Mouse (Mus musculus): Measurements from ENCODE around the gene Krt34. TPM values are rescaled to one million over a fixed set of nuclear protein-coding genes. Genes with fewer than 3 reads are reported as not detected.

Krt34 gene
- not detected in 2 replicates for total RNA-seq (2012; rRNA removed)

DNA sequence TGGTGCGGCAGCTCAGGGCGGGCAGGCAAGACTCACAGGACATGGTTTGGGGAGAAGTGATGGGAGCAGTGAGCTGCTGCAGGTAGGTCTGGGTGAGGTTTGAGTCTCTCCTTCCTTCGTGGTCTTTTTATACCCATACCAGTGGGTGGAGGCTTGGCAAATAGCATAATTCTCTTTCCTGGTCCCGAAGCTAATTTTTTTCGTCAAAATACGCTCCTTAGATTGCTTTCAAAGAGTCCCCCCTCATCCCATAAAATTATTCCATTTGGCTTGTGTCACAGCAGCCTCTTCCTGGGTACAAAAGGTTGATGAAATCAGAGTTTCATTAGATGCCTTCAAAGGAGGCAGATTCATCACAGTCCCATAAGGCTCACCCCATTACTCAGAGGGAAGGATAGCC, at the start of gene Krt34:
Gene Krt34 (minus strand): TSS at position 101 of the 400 bp plus-strand sequence.
- TF ChIP-seq ZNF384 (IDR thresholded peaks at IDR 0.05; ENCODE audit: low read depth, low read length) (no peak), HCFC1 (IDR thresholded peaks at IDR 0.05; ENCODE audit: borderline replicate concordance, insufficient read depth, low read length) (no peak)
- no peaks in the 10 kb centered on the region for H3K9me3 ChIP-seq (ENCODE audit: control insufficient read depth, insufficient read depth, low read depth, low read length)
- no peak for DNase-seq (ENCODE audit: low read depth, low spot score)
- no peaks in the 10 kb centered on the region for H3K4me1 ChIP-seq (ENCODE audit: control insufficient read depth in 2 of 2, insufficient read depth in 2 of 2, low read length in 2 of 2, poor library complexity in 1 of 2)
- no peaks in the 10 kb centered on the region for H3K36me3 ChIP-seq (ENCODE audit: control insufficient read depth, insufficient read depth, low read length, poor library complexity, severe bottlenecking)
- no peak within 1 kb of the TSS for H3K9ac ChIP-seq (ENCODE audit: insufficient read depth, low read depth, low read length, poor library complexity, severe bottlenecking)
- in situ Hi-C loops (cut with MboI; ENCODE audit: low sequenced_read_pairs in 2 of 2, unreplicated experiment in 2 of 2) = no loop called here
- no peak within 1 kb of the TSS for H3K27ac ChIP-seq (ENCODE audit: insufficient read depth, low read depth, low read length, poor library complexity, severe bottlenecking)
- no peak within 1 kb of the TSS for H3K4me3 ChIP-seq (ENCODE audit: insufficient read depth in 1 of 2, low read depth in 1 of 2, low read length in 2 of 2, poor library complexity in 1 of 2, severe bottlenecking in 1 of 2)

- no peak for TF ChIP-seq ZNF384 (IDR thresholded peaks at IDR 0.05; ENCODE audit: low read depth, low read length)
- TF ChIP-seq MAFK (IDR thresholded peaks at IDR 0.05; ENCODE audit: insufficient read depth, low read depth, low read length) = no peak
- TF ChIP-seq CHD2 (IDR thresholded peaks at IDR 0.05; ENCODE audit: low read depth, low read length) = no peak
- TF ChIP-seq ZC3H11A (IDR thresholded peaks at IDR 0.05; ENCODE audit: borderline replicate concordance, low read depth, low read length) = no peak
- no peak for TF ChIP-seq HCFC1 (IDR thresholded peaks at IDR 0.05; ENCODE audit: borderline replicate concordance, insufficient read depth, low read length)
- DNase-seq (ENCODE audit: low read depth, low spot score) = no peak
- H3K9ac ChIP-seq (ENCODE audit: insufficient read depth, low read depth, low read length, poor library complexity, severe bottlenecking) = no peak overlapping the region
- no peaks in the 10 kb centered on the region for H3K36me3 ChIP-seq (ENCODE audit: control insufficient read depth, insufficient read depth, low read length, poor library complexity, severe bottlenecking)
- no peaks in the 10 kb centered on the region for H3K4me1 ChIP-seq (ENCODE audit: control insufficient read depth in 2 of 2, insufficient read depth in 2 of 2, low read length in 2 of 2, poor library complexity in 1 of 2)
- no peak overlapping the region for H3K4me3 ChIP-seq (ENCODE audit: insufficient read depth in 1 of 2, low read depth in 1 of 2, low read length in 2 of 2, poor library complexity in 1 of 2, severe bottlenecking in 1 of 2)
- in situ Hi-C loops (cut with MboI; ENCODE audit: low sequenced_read_pairs in 2 of 2, unreplicated experiment in 2 of 2) = no loop called here
- H3K9me3 ChIP-seq (ENCODE audit: control insufficient read depth, insufficient read depth, low read depth, low read length) = no peaks in the 10 kb centered on the region
- no peak overlapping the region for H3K27ac ChIP-seq (ENCODE audit: insufficient read depth, low read depth, low read length, poor library complexity, severe bottlenecking)
Measured at GRCm38 (mm10) chr11:100088378-100089025, 47.1 kb upstream of the Krt34 start.

DNA sequence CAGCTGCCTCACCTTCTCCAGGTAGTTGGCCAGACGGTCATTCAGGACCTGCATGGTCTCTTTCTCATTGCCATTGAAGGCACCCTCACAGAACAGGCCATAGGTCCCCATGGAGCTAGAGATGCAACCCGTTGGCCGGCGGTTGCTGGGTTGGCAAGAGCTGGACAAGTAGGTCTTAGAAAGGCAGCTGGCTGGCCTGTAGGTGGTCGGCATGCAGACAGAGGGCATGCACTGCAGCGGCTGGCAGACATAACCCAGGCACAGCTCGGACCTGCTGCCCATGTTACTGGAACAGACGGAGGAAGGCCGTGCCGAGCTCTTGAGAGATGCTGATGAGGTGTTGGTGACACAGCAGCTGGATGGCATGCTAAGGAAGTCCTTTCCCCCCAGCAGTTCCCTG, 46.5 kb upstream of the Krt34 start, which contains the start of gene Krt32:
Gene Krt32 (minus strand): TSS at position 366 of the 400 bp plus-strand sequence.
- DNase-seq (ENCODE audit: low read depth, low spot score) = no peak
- H3K4me1 ChIP-seq (ENCODE audit: control insufficient read depth in 2 of 2, insufficient read depth in 2 of 2, low read length in 2 of 2, poor library complexity in 1 of 2) = no peaks in the 10 kb centered on the region
- no peak within 1 kb of the TSS for H3K4me3 ChIP-seq (ENCODE audit: insufficient read depth in 1 of 2, low read depth in 1 of 2, low read length in 2 of 2, poor library complexity in 1 of 2, severe bottlenecking in 1 of 2)
- H3K36me3 ChIP-seq (ENCODE audit: control insufficient read depth, insufficient read depth, low read length, poor library complexity, severe bottlenecking) = no peaks in the 10 kb centered on the region
- no peak within 1 kb of the TSS for H3K9ac ChIP-seq (ENCODE audit: insufficient read depth, low read depth, low read length, poor library complexity, severe bottlenecking)
- H3K27ac ChIP-seq (ENCODE audit: insufficient read depth, low read depth, low read length, poor library complexity, severe bottlenecking) = no peak within 1 kb of the TSS
- in situ Hi-C loops (cut with MboI; ENCODE audit: low sequenced_read_pairs in 2 of 2, unreplicated experiment in 2 of 2) = no loop called here
- no peaks in the 10 kb centered on the region for H3K9me3 ChIP-seq (ENCODE audit: control insufficient read depth, insufficient read depth, low read depth, low read length)
- TF ChIP-seq ZC3H11A (IDR thresholded peaks at IDR 0.05; ENCODE audit: borderline replicate concordance, low read depth, low read length) = no peak
- TF ChIP-seq HCFC1 (IDR thresholded peaks at IDR 0.05; ENCODE audit: borderline replicate concordance, insufficient read depth, low read length) = no peak
- TF ChIP-seq ZNF384 (IDR thresholded peaks at IDR 0.05; ENCODE audit: low read depth, low read length) = no peak
- no peak for TF ChIP-seq MAFK (IDR thresholded peaks at IDR 0.05; ENCODE audit: insufficient read depth, low read depth, low read length)
- TF ChIP-seq CHD2 (IDR thresholded peaks at IDR 0.05; ENCODE audit: low read depth, low read length) = no peak

DNA sequence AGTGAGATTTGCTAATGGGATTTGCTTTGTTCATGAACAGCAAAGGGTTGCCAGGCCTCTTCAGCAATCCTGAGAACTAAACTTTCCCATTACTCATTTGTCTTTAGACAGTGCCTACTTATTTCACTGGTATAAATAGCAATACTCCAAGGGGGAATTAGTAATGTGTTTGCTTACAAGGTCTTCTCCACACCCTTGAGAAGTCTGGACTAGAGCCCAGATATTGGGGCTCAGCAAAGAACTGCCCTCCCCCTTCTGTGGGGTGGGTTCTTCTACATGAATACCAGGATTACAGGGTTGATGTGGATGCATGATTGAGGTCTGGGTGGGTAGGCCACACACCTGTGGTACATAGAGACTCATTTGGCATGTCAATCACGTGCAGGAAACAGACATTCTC, 32.5 kb upstream of the Krt34 start:
- in situ Hi-C loops (cut with MboI; ENCODE audit: low sequenced_read_pairs in 2 of 2, unreplicated experiment in 2 of 2) = loop anchor here in 1 of 2 experiments (5.0 kb wide), 1 partner anchor 208 kb away; no protein-coding TSS in a partner anchor
- TF ChIP-seq MAFK (IDR thresholded peaks at IDR 0.05; ENCODE audit: insufficient read depth, low read depth, low read length) = no peak
- no peak for TF ChIP-seq HCFC1 (IDR thresholded peaks at IDR 0.05; ENCODE audit: borderline replicate concordance, insufficient read depth, low read length)
- TF ChIP-seq ZNF384 (IDR thresholded peaks at IDR 0.05; ENCODE audit: low read depth, low read length) = no peak
- TF ChIP-seq ZC3H11A (IDR thresholded peaks at IDR 0.05; ENCODE audit: borderline replicate concordance, low read depth, low read length) = no peak
- no peak for TF ChIP-seq CHD2 (IDR thresholded peaks at IDR 0.05; ENCODE audit: low read depth, low read length)

More for the DNA sequence above, 32.5 kb upstream of the Krt34 start:
- no peaks in the 10 kb centered on the region for H3K4me1 ChIP-seq (ENCODE audit: control insufficient read depth in 2 of 2, insufficient read depth in 2 of 2, low read length in 2 of 2, poor library complexity in 1 of 2)
- H3K9me3 ChIP-seq (ENCODE audit: control insufficient read depth, insufficient read depth, low read depth, low read length) = no peaks in the 10 kb centered on the region
- H3K4me3 ChIP-seq (ENCODE audit: insufficient read depth in 1 of 2, low read depth in 1 of 2, low read length in 2 of 2, poor library complexity in 1 of 2, severe bottlenecking in 1 of 2) = no peak overlapping the region
- DNase-seq (ENCODE audit: low read depth, low spot score) = no peak
- H3K36me3 ChIP-seq (ENCODE audit: control insufficient read depth, insufficient read depth, low read length, poor library complexity, severe bottlenecking) = no peaks in the 10 kb centered on the region
- no peak overlapping the region for H3K27ac ChIP-seq (ENCODE audit: insufficient read depth, low read depth, low read length, poor library complexity, severe bottlenecking)
- no peak overlapping the region for H3K9ac ChIP-seq (ENCODE audit: insufficient read depth, low read depth, low read length, poor library complexity, severe bottlenecking)

Data from ES-E14 (cell line).